Mouse (Mus musculus) erythroblast, embryonic 14.5 days (primary cell): ENCODE data around the gene Ovol2.

Source experiments
- GATA1 ChIP-seq: IDR thresholded peaks from 2 replicates; pipeline ENCODE4 v1.6.1; 2012; ENCODE audit warnings: low read length, inconsistent platforms, mixed read lengths
- TAL1 ChIP-seq: IDR thresholded peaks from 3 replicates; pipeline ENCODE4 v1.6.1; 2012; ENCODE audit warnings: low read length, inconsistent platforms, mixed read lengths

DNA sequence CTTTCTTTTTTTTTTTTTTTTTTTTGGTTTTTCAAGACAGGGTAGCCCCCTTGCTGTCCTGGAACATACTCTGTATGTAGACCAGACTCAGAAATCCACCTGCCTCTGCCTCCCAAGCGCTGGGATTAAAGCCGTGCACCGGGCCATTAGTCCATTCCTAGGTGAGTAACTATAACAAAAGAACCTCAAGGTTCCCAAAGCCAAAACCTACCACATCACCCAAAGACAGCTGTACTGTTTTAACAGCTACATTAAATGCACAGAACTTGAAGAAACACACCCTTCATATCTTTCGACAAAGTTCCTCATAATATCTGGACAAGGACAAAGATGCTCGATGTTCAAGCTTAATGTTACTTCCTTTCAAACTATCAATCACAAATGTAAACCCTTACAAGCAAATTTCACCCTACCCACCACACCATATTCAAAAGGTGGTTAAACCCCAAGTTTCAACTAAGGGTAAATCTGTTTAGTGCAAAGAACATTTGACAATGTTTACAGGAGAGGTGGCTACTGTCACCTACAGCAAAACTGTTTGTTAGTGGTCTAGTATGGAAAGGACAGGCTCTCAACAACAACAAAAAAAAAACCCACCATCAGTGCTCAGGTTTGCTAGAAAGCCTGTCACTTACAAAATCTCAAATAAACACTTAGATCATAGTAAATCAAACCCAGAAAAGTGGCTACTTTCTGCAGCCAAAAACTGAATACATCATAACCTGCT lies 64.8 kb downstream of the Ovol2 start:
- TF ChIP-seq GATA1 (no peak), TAL1 (no peak)
